Mouse (Mus musculus) spleen, adult 2 months (tissue): ENCODE results near the gene Gmps. TPM values are rescaled to one million over a fixed set of nuclear protein-coding genes. Genes with fewer than 3 reads are reported as not detected.

Experiments
- DNase-seq, 2 experiments: peaks; one replicate each; pipeline versions ENCODE4 v3.0.0 to v3.0.0-alpha.2; 2012 to 2021; ENCODE audit warnings: low spot score in 2 of 2, low read depth in 1 of 2
- H3K27ac ChIP-seq: fragments of 200-500 bp; 2 replicates; pipeline ENCODE4 v1.5.1; 2012; ENCODE audit warnings: low read length, inconsistent platforms; ENCODE audit not compliant: insufficient read depth
- H3K27me3 ChIP-seq: fragments of 200-500 bp; 2 replicates; pipeline ENCODE4 v1.6.1; 2012; ENCODE audit warnings: mild to moderate bottlenecking, moderate library complexity, low read length, inconsistent platforms; ENCODE audit not compliant: control insufficient read depth, insufficient read depth
- H3K36me3 ChIP-seq: fragments of 200-500 bp; 2 replicates; pipeline ENCODE4 v1.6.1; 2012; ENCODE audit warnings: mild to moderate bottlenecking, low read length, inconsistent platforms; ENCODE audit not compliant: control insufficient read depth, insufficient read depth
- H3K4me1 ChIP-seq: fragments of 200-500 bp; 2 replicates; pipeline ENCODE4 v1.6.1; 2011; ENCODE audit warnings: inconsistent platforms; ENCODE audit not compliant: control insufficient read depth, insufficient read depth, insufficient read length
- H3K4me3 ChIP-seq: fragments of 200-500 bp; 2 replicates; pipeline ENCODE4 v1.5.1; 2011; ENCODE audit warnings: mild to moderate bottlenecking, inconsistent platforms; ENCODE audit not compliant: insufficient read depth, insufficient read length; ENCODE audit errors: extremely low read depth
- CTCF ChIP-seq: fragments of 200-500 bp; IDR thresholded peaks from 2 replicates; pipeline ENCODE4 v1.5.1; 2011; ENCODE audit warnings: mild to moderate bottlenecking, inconsistent platforms; ENCODE audit not compliant: insufficient read depth, insufficient read length, insufficient replicate concordance; ENCODE audit errors: extremely low read depth
- POLR2A ChIP-seq: fragments of 200-500 bp; IDR thresholded peaks from 2 replicates; pipeline ENCODE4 v1.6.1; 2011; ENCODE audit warnings: low read depth, low read length, inconsistent platforms
- WGBS: fragments of 180-500 bp; shearing (Covaris S2); methylation state at CpG from one replicate; pipeline ENCODE4 v1.1.7; 2018; 5-methylcytosine and 5-hydroxymethylcytosine counted together
- polyA plus RNA-seq: library from polyadenylated mRNA; depleted of rRNA; stranded (reverse); fragments of >200 nt; gene quantifications from 2 replicates; pipeline ENCODE4 v1.2.3, GENCODE M21; 2012

Gene Gmps
- polyA plus RNA-seq, 1 experiment = 1.4 TPM

GRCm38 (mm10) chr3:63963421-63964099 lies 12.3 kb upstream of the Gmps start:
- WGBS = 2% methylated on average over 25 of the region's 25 CpGs
- no peaks in the 10 kb centered on the region; the same call in 1 of the 2 replicates for H3K27me3 ChIP-seq
- no peaks in the 10 kb centered on the region for H3K36me3 ChIP-seq
- TF ChIP-seq CTCF (no peak), POLR2A (no peak)
- DNase-seq = no peak
- peak overlapping the region; percentile 69 for H3K27ac ChIP-seq
- peak overlapping the region; percentile 71 for H3K4me3 ChIP-seq
- H3K4me1 ChIP-seq = peaks cover 2% of the 10 kb centered on the region; the same call in 1 of the 2 replicates

- H3K27ac ChIP-seq = peak within 1 kb of the TSS; percentile 69
- H3K4me3 ChIP-seq = peak within 1 kb of the TSS; percentile 71
- no peaks in the 10 kb centered on the region for H3K36me3 ChIP-seq
- under 1% methylated on average over 69 of the region's 69 CpGs for WGBS
- peak; percentile 95 to 99 for DNase-seq
- TF ChIP-seq CTCF = no peak
- TF ChIP-seq POLR2A = peak; percentile 41; the same call in 1 of the 2 replicates
- H3K27me3 ChIP-seq = no peaks in the 10 kb centered on the region; the same call in 1 of the 2 replicates
- H3K4me1 ChIP-seq = peaks cover 2% of the 10 kb centered on the region; the same call in 1 of the 2 replicates
Measured at GRCm38 (mm10) chr3:63964100-63964921, 11.6 kb upstream of the Gmps start, which contains the start of gene Slc33a1. Slc33a1 (minus strand) TSS chr3:63964768.

- Histone ChIP-seq H3K27ac (no peak overlapping the region), H3K36me3 (no peaks in the 10 kb centered on the region), H3K4me3 (no peak overlapping the region), H3K27me3 (no peaks in the 10 kb centered on the region; the same call in 1 of the 2 replicates), H3K4me1 (peaks cover 2% of the 10 kb centered on the region; the same call in 1 of the 2 replicates)
- no peak for TF ChIP-seq CTCF
- TF ChIP-seq POLR2A = no peak
- no peak for DNase-seq
- WGBS = 88% methylated on average over 6 of the region's 6 CpGs
Measured at GRCm38 (mm10) chr3:63964922-63965249, 11.0 kb upstream of the Gmps start.

GRCm38 (mm10) chr3:63965929-63966328 lies 10.0 kb upstream of the Gmps start:
- DNase-seq = no peak
- no peak overlapping the region for H3K4me3 ChIP-seq
- no peaks in the 10 kb centered on the region for H3K36me3 ChIP-seq
- WGBS = 81% methylated on average over 2 of the region's 2 CpGs
- H3K27ac ChIP-seq = no peak overlapping the region
- no peak for TF ChIP-seq POLR2A
- H3K27me3 ChIP-seq = no peaks in the 10 kb centered on the region; the same call in 1 of the 2 replicates
- peaks cover 2% of the 10 kb centered on the region; the same call in 1 of the 2 replicates for H3K4me1 ChIP-seq

GRCm38 (mm10) chr3:63977895-63978294 lies 2.0 kb downstream of the Gmps start:
- H3K4me3 ChIP-seq = no peak overlapping the region
- peaks cover 5% of the 10 kb centered on the region; the same call in 1 of the 2 replicates for H3K36me3 ChIP-seq
- no peaks in the 10 kb centered on the region for H3K4me1 ChIP-seq
- TF ChIP-seq POLR2A (no peak), CTCF (no peak)
- DNase-seq = no peak
- 83% methylated on average over 4 of the region's 4 CpGs for WGBS
- no peak overlapping the region for H3K27ac ChIP-seq
- no peaks in the 10 kb centered on the region for H3K27me3 ChIP-seq

GRCm38 (mm10) chr3:63986656-63987055 lies 10.8 kb downstream of the Gmps start:
- no peak for DNase-seq
- Histone ChIP-seq H3K36me3 (peaks cover 22% of the 10 kb centered on the region), H3K4me3 (no peak overlapping the region), H3K27ac (no peak overlapping the region), H3K4me1 (no peaks in the 10 kb centered on the region), H3K27me3 (no peaks in the 10 kb centered on the region)
- TF ChIP-seq CTCF (no peak), POLR2A (no peak)
- 79% methylated on average over 1 of the region's 1 CpGs for WGBS
